Mouse (Mus musculus): Measurements from ENCODE around the gene Tyk2.

Tyk2 gene

GRCm38 (mm10) chr9:21149077-21149653, 18.1 kb upstream of the Tyk2 start:
- no peak for DNase-seq

GRCm38 (mm10) chr9:21148427-21148826, 17.4 kb upstream of the Tyk2 start:
- DNase-seq, result no peak

- DNase-seq, result peak; percentile 83
Measured at GRCm38 (mm10) chr9:21146722-21147121, 15.7 kb upstream of the Tyk2 start.

- no peak for DNase-seq
Measured at GRCm38 (mm10) chr9:21145431-21145830, 14.4 kb upstream of the Tyk2 start.

GRCm38 (mm10) chr9:21144361-21144760, 13.3 kb upstream of the Tyk2 start:
- no peak for DNase-seq

GRCm38 (mm10) chr9:21141922-21142321, 10.9 kb upstream of the Tyk2 start:
- no peak for DNase-seq

GRCm38 (mm10) chr9:21138386-21138785, 7.3 kb upstream of the Tyk2 start:
- DNase-seq, result no peak

- peak; percentile 71 for DNase-seq
Measured at GRCm38 (mm10) chr9:21137229-21137628, 6.2 kb upstream of the Tyk2 start.

- DNase-seq, result no peak
Measured at GRCm38 (mm10) chr9:21136401-21136800, 5.4 kb upstream of the Tyk2 start.

- DNase-seq, result no peak
Measured at GRCm38 (mm10) chr9:21135941-21136381, 4.9 kb upstream of the Tyk2 start.

- DNase-seq, result no peak
Measured at GRCm38 (mm10) chr9:21135329-21135890, 4.4 kb upstream of the Tyk2 start.

GRCm38 (mm10) chr9:21134595-21135328, 3.7 kb upstream of the Tyk2 start:
- DNase-seq, result no peak

GRCm38 (mm10) chr9:21133064-21133707, 2.1 kb upstream of the Tyk2 start:
- DNase-seq, result no peak

GRCm38 (mm10) chr9:21132102-21132775, 1.2 kb upstream of the Tyk2 start:
- DNase-seq, result no peak

GRCm38 (mm10) chr9:21126259-21126627, 4.8 kb downstream of the Tyk2 start:
- no peak for DNase-seq

- DNase-seq, result no peak
Measured at GRCm38 (mm10) chr9:21125502-21126258, 5.4 kb downstream of the Tyk2 start.

GRCm38 (mm10) chr9:21124837-21125236, 6.2 kb downstream of the Tyk2 start:
- DNase-seq, result no peak

- DNase-seq, result no peak
Measured at GRCm38 (mm10) chr9:21121483-21121882, 9.6 kb downstream of the Tyk2 start.

GRCm38 (mm10) chr9:21117073-21117472, 14.0 kb downstream of the Tyk2 start:
- no peak for DNase-seq

GRCm38 (mm10) chr9:21115105-21115504, 15.9 kb downstream of the Tyk2 start:
- no peak for DNase-seq

GRCm38 (mm10) chr9:21114190-21114589, 16.9 kb downstream of the Tyk2 start:
- no peak for DNase-seq

- no peak for DNase-seq
Measured at GRCm38 (mm10) chr9:21113751-21114150, 17.3 kb downstream of the Tyk2 start.
